Comparison of ENCODE assay signal across 28 mouse cellular contexts in the genomic region with DNA sequence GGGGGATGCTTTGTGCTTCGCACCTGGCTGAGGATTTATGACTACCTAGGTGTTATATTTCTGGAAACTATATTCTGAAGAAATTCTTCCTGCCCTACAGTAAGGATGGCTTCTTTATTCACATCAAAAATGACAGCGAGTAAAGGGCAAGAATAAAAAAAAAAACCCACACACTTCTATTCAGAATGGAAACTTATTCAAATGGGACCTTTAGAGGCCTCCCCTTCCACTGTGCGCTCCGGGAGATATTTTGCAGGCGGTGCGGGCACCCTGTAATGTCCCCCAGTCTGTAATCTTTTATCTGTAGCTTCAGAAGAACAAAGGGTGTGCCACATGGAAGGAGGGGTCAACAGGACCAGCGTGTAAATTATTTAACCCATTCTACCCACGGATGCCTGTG.
"Had no signal": no experiment of that assay in that cellular context is flagged by ENCODE, and none has a peak within 500 bp of the region (broad histone marks: within the 10 kb centered on the region; RNA-seq: fewer than 3 reads in every experiment).

No protein-coding gene starts in this region.

- H3K27me3 ChIP-seq: heart, embryonic 13.5 days; heart, embryonic 15.5 days; hindbrain, embryonic 12.5 days; kidney, embryonic 15.5 days; limb, embryonic 13.5 days; limb, embryonic 15.5 days; liver, embryonic 12.5 days had no signal

- H3K4me3 ChIP-seq: gastrocnemius, adult 2 months; heart, adult 2 months; heart, embryonic 13.5 days; heart, embryonic 15.5 days; hindbrain, embryonic 10.5 days; hindbrain, embryonic 12.5 days; kidney, embryonic 15.5 days; limb, embryonic 13.5 days; limb, embryonic 15.5 days; liver, embryonic 12.5 days had no signal

- H3K36me3 ChIP-seq: heart, embryonic 13.5 days; heart, embryonic 15.5 days; hindbrain, embryonic 10.5 days; hindbrain, embryonic 12.5 days; kidney, embryonic 15.5 days; limb, embryonic 13.5 days; limb, embryonic 15.5 days; liver, embryonic 12.5 days had no signal

- ATAC-seq: hindbrain, embryonic 16.5 days; intestine, embryonic 16.5 days; liver, embryonic 12.5 days had no signal

- H3K9ac ChIP-seq: heart, embryonic 13.5 days; heart, embryonic 15.5 days; hindbrain, embryonic 12.5 days; hindbrain, embryonic 14.5 days; kidney, embryonic 15.5 days; limb, embryonic 13.5 days; limb, embryonic 15.5 days; liver, embryonic 12.5 days; liver, embryonic 14.5 days had no signal

- H3K27ac ChIP-seq: gastrocnemius, adult 2 months; heart, adult 2 months; heart, embryonic 13.5 days; heart, embryonic 15.5 days; hindbrain, embryonic 10.5 days; hindbrain, embryonic 12.5 days; hindbrain, embryonic 14.5 days; kidney, embryonic 15.5 days; kidney, postnatal 0 days; limb, embryonic 13.5 days; limb, embryonic 15.5 days; liver, embryonic 12.5 days; liver, embryonic 14.5 days had no signal

- H3K4me2 ChIP-seq: heart, embryonic 11.5 days; heart, embryonic 13.5 days; heart, embryonic 15.5 days; hindbrain, embryonic 12.5 days; hindbrain, embryonic 14.5 days; kidney, embryonic 15.5 days; limb, embryonic 13.5 days; limb, embryonic 15.5 days; liver, embryonic 12.5 days had no signal

- DNase-seq: gastrocnemius, adult 2 months; gastrocnemius, postnatal 10 days; gastrocnemius, postnatal 25 days; heart, adult 2 months; heart, postnatal 14 days; heart, postnatal 4 days; kidney, adult 11 months; kidney, adult 2 months; kidney, adult 9 months; kidney, postnatal 14 days; kidney, postnatal 36 days; layer of hippocampus, adult 9-11 months; layer of hippocampus, postnatal 36 days; left cerebral cortex, postnatal 4 days had no signal

- H3K4me1 ChIP-seq: hindbrain, embryonic 12.5 days; limb, embryonic 15.5 days; liver, embryonic 12.5 days had no signal

- H3K9me3 ChIP-seq: heart, embryonic 13.5 days; heart, embryonic 15.5 days; hindbrain, embryonic 10.5 days; hindbrain, embryonic 12.5 days; kidney, embryonic 15.5 days; limb, embryonic 13.5 days; limb, embryonic 15.5 days; liver, embryonic 12.5 days had no signal
